Mouse (Mus musculus): ENCODE measurements at regions not wholly inside any gene's neighbourhood (a gene's known extent, or its start where the extent isn't known, plus 50 kb on each side); places are given as distances from the start of the nearest gene placed in this dataset.

GRCm38 (mm10) chr11:112501781-112502180, 280.2 kb upstream of the Sox9 start:
- TF ChIP-seq CTCF (IDR thresholded peaks at IDR 0.05 in 2 of 3, conservative IDR thresholded peaks at IDR 0.05 in 1 of 3; ENCODE audit: control insufficient read depth in 1 of 3, insufficient read depth in 1 of 3, low read depth in 2 of 3, low read length in 3 of 3, poor library complexity in 1 of 3, severe bottlenecking in 1 of 3) (no peak), NRF1 (IDR thresholded peaks at IDR 0.05; ENCODE audit: insufficient read depth, low read depth, low read length, poor library complexity, severe bottlenecking) (no peak), SMC3 (IDR thresholded peaks at IDR 0.05; ENCODE audit: low read depth, low read length) (no peak), POLR2A (IDR thresholded peaks at IDR 0.05; ENCODE audit: control insufficient read depth in 1 of 2, insufficient read depth in 1 of 2, low read depth in 1 of 2, low read length in 2 of 2, poor library complexity in 1 of 2) (no peak), POLR2AphosphoS2 (IDR thresholded peaks at IDR 0.05; ENCODE audit: low read length) (no peak), MEF2A (IDR thresholded peaks at IDR 0.05; ENCODE audit: extremely low read depth, insufficient replicate concordance, low read depth, low read length, poor library complexity, severe bottlenecking) (no peak)
